Mouse (Mus musculus) CH12.LX (cell line): ENCODE measurements around the gene A430078G23Rik.
A peak's percentile ranks its signal among the peaks of the same experiment; 100 is the strongest.

Experiments used
- CTCF ChIP-seq, 2 experiments: IDR thresholded peaks in 1 of 2; conservative IDR thresholded peaks in 1 of 2; 2 replicates each; pipeline ENCODE4 v1.5.1; 2011 to 2012; ENCODE audit warnings: low read depth in 2 of 2, low read length in 2 of 2, improper control_type of control experiment in 1 of 2, inconsistent platforms in 1 of 2, mild to moderate bottlenecking in 1 of 2, moderate library complexity in 1 of 2
- E2F4 ChIP-seq: IDR thresholded peaks from 2 replicates; pipeline ENCODE4 v1.6.1; 2011; ENCODE audit warnings: low read depth, low read length, improper control_type of control experiment; ENCODE audit not compliant: insufficient replicate concordance
- EP300 ChIP-seq: IDR thresholded peaks from 2 replicates; pipeline ENCODE4 v1.6.1; 2011; ENCODE audit warnings: low read length, improper control_type of control experiment
- GABPA ChIP-seq: IDR thresholded peaks from 2 replicates; pipeline ENCODE4 v1.6.1; 2012; ENCODE audit warnings: low read depth, low read length, improper control_type of control experiment, inconsistent platforms; ENCODE audit not compliant: insufficient replicate concordance
- JUND ChIP-seq: conservative IDR thresholded peaks from 2 replicates; pipeline ENCODE4 v1.6.1; 2011; ENCODE audit warnings: low read depth, low read length, improper control_type of control experiment
- KAT2A ChIP-seq: IDR thresholded peaks from 2 replicates; pipeline ENCODE4 v1.6.1; 2012; ENCODE audit warnings: low read length, improper control_type of control experiment, inconsistent platforms; ENCODE audit not compliant: insufficient replicate concordance
- MEF2A ChIP-seq: IDR thresholded peaks from 2 replicates; pipeline ENCODE4 v1.6.1; 2014; ENCODE audit warnings: low read depth, mild to moderate bottlenecking, inconsistent platforms, low read length, improper control_type of control experiment, borderline replicate concordance
- RCOR1 ChIP-seq: conservative IDR thresholded peaks from 2 replicates; pipeline ENCODE4 v1.6.1; 2012; ENCODE audit warnings: low read depth, mild to moderate bottlenecking, inconsistent platforms, low read length, improper control_type of control experiment
- SMC3 ChIP-seq: IDR thresholded peaks from 2 replicates; pipeline ENCODE4 v1.6.1; 2011; ENCODE audit warnings: low read depth, low read length, improper control_type of control experiment
- UBTF ChIP-seq: IDR thresholded peaks from 2 replicates; pipeline ENCODE4 v1.6.1; 2012; ENCODE audit warnings: low read depth, mild to moderate bottlenecking, inconsistent platforms, low read length, improper control_type of control experiment, moderate library complexity
- USF1 ChIP-seq: IDR thresholded peaks from 2 replicates; pipeline ENCODE4 v1.6.1; 2014; ENCODE audit warnings: low read depth, mild to moderate bottlenecking, inconsistent platforms, low read length, improper control_type of control experiment
- ZNF384 ChIP-seq: IDR thresholded peaks from 2 replicates; pipeline ENCODE4 v1.6.1; 2012; ENCODE audit warnings: low read depth, low read length, improper control_type of control experiment, inconsistent platforms

- TF ChIP-seq MEF2A (no peak), UBTF (no peak), CTCF (conservative IDR thresholded peaks at IDR 0.05 in 1 of 2, IDR thresholded peaks at IDR 0.05 in 1 of 2; ENCODE audit: low read depth in 2 of 2, low read length in 2 of 2) (peak; percentile 67 to 89), KAT2A (no peak), JUND (no peak), ZNF384 (no peak), E2F4 (no peak), RCOR1 (no peak), GABPA (no peak), EP300 (no peak), USF1 (no peak), SMC3 (peak; percentile 26; the same call in 1 of the 2 replicates)
These were observed 16.3 kb upstream of the A430078G23Rik start for GRCm38 (mm10) chr8:3336658-3337524.
